Mouse (Mus musculus) left cerebral cortex, adult 18-20 months (tissue): ENCODE measurements at regions not wholly inside any gene's neighbourhood (a gene's known extent, or its start where the extent isn't known, plus 50 kb on each side); places are given as distances from the start of the nearest gene placed in this dataset.

Source experiments
- DNase-seq, 2 experiments: peaks; one replicate each; pipeline ENCODE4 v3.0.0; 2021 to 2022; ENCODE audit warnings: low spot score in 2 of 2, mixed read lengths in 1 of 2

DNA sequence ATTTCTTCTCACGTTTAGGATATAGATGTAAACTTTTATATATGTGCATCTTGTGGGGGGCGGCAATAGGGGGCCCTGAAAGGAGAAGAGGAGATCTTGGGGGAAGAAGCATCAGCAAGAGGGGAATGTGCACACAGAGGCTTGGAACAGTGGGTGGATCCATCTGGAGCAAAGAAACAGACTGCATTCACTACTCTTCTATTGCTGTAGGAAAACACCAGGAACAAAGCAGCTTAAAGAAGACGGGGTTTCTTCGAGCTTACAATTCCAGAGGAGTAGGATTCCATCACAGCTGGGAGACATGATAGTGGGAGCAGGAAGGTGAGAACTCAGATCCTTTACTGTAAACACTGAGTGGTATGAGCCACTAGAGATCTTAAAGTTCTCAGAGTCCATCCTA is 444.9 kb upstream of the BB014433 start:
- no peak for DNase-seq

DNA sequence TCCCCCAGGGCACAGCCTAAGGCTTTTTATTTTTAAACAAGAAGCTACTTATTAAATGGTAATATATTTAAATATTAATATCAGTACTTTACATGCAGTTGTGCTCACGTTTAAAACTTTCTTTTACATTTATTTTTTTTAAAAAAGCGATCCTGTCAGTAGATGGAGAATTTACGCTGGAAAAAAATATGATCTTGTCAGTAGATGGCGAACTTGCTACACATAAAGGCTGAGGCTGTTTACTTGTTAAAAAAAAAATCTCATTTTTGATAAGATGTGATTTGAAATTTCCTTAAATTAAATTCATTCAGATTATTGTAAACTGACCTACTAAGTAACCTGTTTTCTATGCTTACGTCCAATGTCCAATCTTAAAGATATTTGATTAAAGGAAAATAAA is 441.7 kb upstream of the BB014433 start:
- no peak for DNase-seq

GRCm38 (mm10) chr8:15470561-15470960 is 424.7 kb upstream of the BB014433 start:
- no peak for DNase-seq

GRCm38 (mm10) chr8:15468540-15469476 is 422.9 kb upstream of the BB014433 start:
- no peak for DNase-seq

DNA sequence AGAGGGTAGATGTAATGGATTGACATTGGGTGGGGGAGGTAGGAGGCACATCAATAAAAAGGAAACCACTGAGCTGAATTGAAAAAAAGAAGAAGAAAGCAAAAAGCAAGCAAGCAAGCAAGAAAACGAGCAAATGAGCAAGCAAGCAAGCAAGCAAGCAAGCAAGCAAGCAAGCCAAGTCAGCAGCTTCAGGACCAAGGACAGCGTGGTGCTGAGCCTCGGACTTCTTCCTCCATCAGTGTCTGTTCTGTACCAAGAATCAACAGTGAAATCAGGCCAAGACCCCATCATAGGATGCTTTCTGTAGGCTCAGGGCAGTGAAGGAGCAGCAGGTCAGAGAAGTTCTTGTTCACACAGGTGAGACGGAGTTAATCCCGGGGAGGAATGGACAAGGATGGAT is 392.7 kb upstream of the BB014433 start:
- DNase-seq: no peak

DNA sequence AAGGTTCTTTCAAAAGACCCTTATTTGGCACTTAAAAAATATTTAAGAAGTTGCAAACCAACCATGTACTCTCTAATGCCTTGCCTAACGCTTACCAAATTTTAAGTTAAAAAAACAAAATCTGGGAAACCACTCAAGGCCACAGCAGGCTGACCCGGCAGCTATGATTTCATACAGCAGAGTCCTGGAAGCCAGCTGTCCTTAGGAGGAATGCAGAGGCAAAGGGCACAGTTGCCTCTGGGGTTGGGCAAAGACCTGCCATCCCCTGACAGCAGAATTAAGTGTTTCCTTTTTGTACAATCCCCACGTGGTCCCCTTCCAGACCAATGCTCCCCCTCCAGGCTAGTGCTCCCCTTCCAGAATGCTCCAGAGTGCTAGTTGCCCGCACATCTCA is 348.8 kb upstream of the BB014433 start:
- no peak for DNase-seq

DNA sequence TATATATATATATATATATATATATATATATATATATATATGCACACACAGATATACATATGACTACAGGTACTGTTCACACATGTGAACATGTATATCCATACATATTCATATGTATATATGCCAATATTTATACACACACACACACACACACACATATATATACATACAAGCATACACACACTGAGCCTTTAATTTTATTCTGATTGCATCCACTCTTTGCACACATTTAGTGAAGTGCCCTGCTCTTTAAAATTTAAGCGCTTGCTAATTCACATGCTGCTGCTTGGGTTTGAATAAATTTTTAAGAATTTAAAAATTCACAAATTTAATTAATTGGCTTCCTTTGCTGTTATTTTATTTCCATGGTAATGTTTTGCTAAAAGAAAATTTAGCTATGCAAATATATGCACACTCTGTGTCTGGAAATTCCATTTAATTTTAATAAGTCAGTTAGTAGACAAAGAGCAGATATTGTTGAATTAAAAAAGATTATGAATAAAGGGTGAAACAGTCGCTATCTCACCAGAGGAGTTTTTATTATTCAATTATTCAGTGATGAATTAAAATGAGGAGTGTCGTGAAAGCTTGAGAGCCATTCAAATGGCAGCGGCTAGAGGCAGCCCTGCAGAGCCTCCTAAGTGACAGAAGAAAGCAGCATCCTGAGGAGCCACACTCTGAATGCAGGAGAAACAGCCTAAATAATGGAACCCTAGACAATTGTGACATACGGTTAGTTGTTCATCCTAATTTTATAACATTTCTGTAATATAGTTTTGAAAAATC is 348.3 kb upstream of the BB014433 start:
- DNase-seq: no peak

DNA sequence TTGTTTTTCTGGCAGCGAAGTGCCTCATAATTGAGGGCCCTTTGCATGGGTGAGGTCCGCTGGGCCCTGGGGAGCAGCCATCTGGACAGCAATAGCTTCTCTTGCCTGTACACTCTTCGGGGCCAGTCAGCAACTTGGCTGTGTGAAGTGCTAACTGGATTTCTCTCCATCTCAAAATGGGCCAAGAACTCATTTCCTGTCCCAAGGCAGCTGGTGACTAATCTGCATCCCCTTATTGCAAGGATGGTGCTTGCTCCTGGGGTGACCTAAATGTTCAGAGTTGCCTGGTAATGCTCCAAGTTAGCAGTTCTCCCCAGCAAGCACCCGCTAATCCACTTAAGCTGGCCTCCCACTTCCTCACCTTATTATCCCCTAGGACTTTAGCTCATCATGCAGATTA is 346.2 kb upstream of the BB014433 start:
- DNase-seq: peak in 1 of 2 experiments; percentile 5

DNA sequence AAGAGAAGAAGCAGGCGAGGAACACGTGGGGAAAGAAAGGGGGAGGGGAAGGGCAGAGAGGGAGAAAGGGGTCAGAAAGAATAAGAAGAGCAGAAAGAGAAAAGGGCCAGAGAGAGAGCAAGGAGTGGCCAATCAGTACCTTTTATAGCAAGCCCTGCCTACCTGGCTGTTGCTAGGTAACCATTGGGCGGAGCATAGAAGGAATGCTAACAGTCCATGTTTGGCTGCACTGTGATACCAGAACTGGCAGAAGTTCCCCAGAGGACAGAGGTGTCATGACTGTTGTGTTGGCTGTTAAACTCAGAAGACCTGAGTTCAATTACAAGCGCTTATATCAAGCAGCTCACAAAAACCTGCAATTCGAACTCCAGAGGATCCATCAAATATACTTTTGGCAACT is 342.9 kb upstream of the BB014433 start:
- DNase-seq: no peak

GRCm38 (mm10) chr8:15367063-15367462 is 321.2 kb upstream of the BB014433 start:
- no peak for DNase-seq

DNA sequence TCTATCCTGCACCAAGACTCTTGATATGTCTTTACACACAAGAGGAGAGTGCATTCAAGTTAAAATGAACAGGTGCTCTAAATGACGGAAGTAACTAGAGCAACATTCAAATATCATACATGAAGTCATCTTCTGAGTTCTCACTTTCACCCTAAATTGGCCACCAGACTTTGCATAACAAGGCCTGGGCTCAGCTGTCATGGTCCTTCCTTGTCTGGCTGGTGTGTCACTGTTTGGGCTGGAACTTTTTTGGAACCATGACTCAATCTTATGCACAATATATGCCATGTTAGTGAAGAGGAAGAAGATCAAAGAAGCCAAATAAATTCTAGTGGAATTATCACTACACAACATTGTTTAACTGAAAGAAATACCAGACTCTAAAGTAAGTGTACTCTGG is 318.7 kb upstream of the BB014433 start:
- no peak for DNase-seq

- DNase-seq: peak in 1 of 2 experiments; percentile 38
These were observed 298.3 kb upstream of the BB014433 start for GRCm38 (mm10) chr8:15344151-15344550.

GRCm38 (mm10) chr8:15343616-15344015 is 297.7 kb upstream of the BB014433 start:
- DNase-seq: no peak

DNA sequence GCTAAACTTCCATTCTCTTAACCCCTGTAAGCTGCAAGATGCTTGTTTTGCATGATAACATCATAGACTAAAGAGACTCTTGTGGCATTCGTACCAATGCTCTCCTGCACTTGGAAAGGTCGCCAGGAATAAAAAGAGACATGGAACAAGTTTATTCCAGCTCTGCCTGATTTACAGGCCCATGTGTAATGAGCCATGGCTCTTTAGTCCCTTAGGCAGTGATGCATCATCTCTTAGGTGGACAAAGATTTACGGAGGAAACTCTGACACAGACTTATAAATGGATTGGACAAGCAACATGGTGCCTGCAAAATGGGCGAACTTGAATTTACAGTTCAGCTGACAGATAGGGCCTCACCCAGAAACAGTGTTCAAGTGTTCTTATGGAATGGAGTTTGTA is 288.7 kb upstream of the BB014433 start:
- DNase-seq: no peak

DNA sequence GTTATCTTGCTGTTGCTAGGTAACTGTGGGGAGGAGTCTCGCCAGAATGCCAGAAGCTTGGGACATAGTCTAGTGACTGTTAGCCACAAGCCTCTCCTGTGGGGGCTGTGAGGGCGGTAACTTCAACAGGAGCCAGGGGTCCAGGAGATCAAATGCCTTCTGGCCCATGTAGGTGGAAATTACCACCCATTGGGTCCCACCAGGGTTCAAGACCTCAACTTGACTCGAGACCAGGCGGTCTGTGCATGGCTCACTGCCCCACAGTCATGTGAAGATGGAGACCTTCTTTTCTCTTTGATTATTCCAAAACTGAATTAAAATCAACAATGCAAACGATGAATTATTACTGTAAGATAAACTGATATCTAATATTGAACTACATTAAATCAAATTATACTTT is 281.4 kb upstream of the BB014433 start:
- no peak for DNase-seq

- DNase-seq: no peak
These were observed 277.5 kb upstream of the BB014433 start for GRCm38 (mm10) chr8:15323421-15323820.

GRCm38 (mm10) chr8:15318082-15318816 is 272.4 kb upstream of the BB014433 start:
- no peak for DNase-seq

- DNase-seq: no peak
These were observed 267.6 kb upstream of the BB014433 start for GRCm38 (mm10) chr8:15313481-15313880.

DNA sequence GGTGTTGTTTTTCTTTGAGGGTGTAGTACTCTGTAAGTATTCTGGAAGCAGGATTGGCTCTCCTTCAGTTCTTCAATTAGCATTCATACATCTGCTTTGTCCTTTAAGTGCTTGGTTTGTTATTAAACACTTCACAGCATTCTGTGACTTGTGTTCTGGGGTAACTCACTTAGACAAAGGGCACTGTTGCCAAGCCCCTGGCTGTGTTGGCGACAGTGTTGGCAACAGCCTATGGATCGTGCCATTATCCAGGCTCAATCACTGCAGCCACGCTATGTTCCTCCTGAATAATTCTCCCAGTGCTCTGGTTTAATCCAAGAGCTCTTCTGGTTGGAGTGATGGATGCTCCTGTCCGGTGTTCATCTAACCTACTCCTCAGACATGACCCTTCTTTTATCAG is 265.6 kb upstream of the BB014433 start:
- DNase-seq: no peak

DNA sequence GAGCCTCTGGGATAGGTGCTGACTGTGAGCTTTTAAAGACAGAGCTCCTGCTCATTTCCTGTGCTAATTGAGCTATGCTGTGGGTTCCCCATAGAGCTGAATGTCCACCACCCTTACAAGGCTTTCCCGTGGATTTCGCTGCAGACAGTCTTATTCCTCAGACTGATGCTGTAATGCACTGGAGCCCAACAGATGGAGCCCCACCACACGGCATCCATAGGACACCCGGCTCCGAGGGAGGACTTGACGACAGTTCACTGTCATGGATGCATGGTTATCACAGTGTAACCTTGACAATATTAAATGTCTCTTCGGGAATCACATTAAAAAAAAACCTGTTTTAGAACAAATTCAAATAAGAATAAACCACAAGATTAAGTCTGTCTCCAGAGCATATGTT is 265.2 kb upstream of the BB014433 start:
- DNase-seq: no peak

- no peak for DNase-seq
These were observed 258.3 kb upstream of the BB014433 start for GRCm38 (mm10) chr8:15304143-15304677.
